Mouse (Mus musculus) ES-Bruce4 (cell line): ENCODE measurements around the gene Dlgap3. TPM values are rescaled to one million over a fixed set of nuclear protein-coding genes. Genes with fewer than 3 reads are reported as not detected.

Experiments used
- H3K27ac ChIP-seq: 2 replicates; pipeline ENCODE4 v1.5.1; 2012; ENCODE audit warnings: low read length, inconsistent platforms; ENCODE audit not compliant: insufficient read depth
- H3K27me3 ChIP-seq: 2 replicates; pipeline ENCODE4 v1.6.1; 2012; ENCODE audit warnings: mild to moderate bottlenecking, low read length, inconsistent platforms; ENCODE audit not compliant: control insufficient read depth, poor library complexity, insufficient read depth, severe bottlenecking
- H3K36me3 ChIP-seq: 2 replicates; pipeline ENCODE4 v1.6.1; 2012; ENCODE audit warnings: inconsistent platforms, mild to moderate bottlenecking, low read length, moderate library complexity; ENCODE audit not compliant: control insufficient read depth, poor library complexity, insufficient read depth, severe bottlenecking
- H3K4me1 ChIP-seq: one replicate; pipeline ENCODE4 v1.8.1; 2011; ENCODE audit warnings: low read length; ENCODE audit not compliant: control insufficient read depth, insufficient read depth
- H3K4me3 ChIP-seq: 2 replicates; pipeline ENCODE4 v1.5.1; 2011; ENCODE audit warnings: low read depth, mild to moderate bottlenecking, low read length
- H3K9ac ChIP-seq: 2 replicates; pipeline ENCODE4 v1.6.1; 2012; ENCODE audit warnings: low read depth, mild to moderate bottlenecking, inconsistent platforms; ENCODE audit not compliant: poor library complexity, severe bottlenecking
- H3K9me3 ChIP-seq: replicated peaks from 2 replicates; pipeline ENCODE4 v1.6.1; 2012; ENCODE audit warnings: mild to moderate bottlenecking, low read length, inconsistent platforms; ENCODE audit not compliant: control insufficient read depth, poor library complexity, insufficient read depth, severe bottlenecking
- CTCF ChIP-seq: IDR thresholded peaks from one replicate; pipeline ENCODE4 v1.8.1; 2011; ENCODE audit warnings: low read depth, low read length
- EP300 ChIP-seq: IDR thresholded peaks from 2 replicates; pipeline ENCODE4 v1.6.1; 2011; ENCODE audit warnings: low read depth, low read length; ENCODE audit not compliant: insufficient read depth
- POLR2A ChIP-seq: IDR thresholded peaks from one replicate; pipeline ENCODE4 v1.8.1; 2011; ENCODE audit warnings: low read length; ENCODE audit not compliant: insufficient read depth
- polyA plus RNA-seq: library from polyadenylated mRNA; stranded (reverse); fragments of >200 nt; gene quantifications from 2 replicates; pipeline ENCODE4 v1.2.4, GENCODE M21; 2011; ENCODE audit warnings: low read depth; ENCODE audit not compliant: missing spikeins, insufficient read depth, insufficient read length

The Dlgap3 gene
- polyA plus RNA-seq, 1 experiment: 7.4 TPM

GRCm38 (mm10) chr4:127138486-127138885, 30.5 kb upstream of the Dlgap3 start:
- Histone ChIP-seq H3K9ac (no peak overlapping the region), H3K27ac (peak overlapping the region; percentile 35; the same call in 1 of the 2 replicates), H3K4me1 (peaks cover 6% of the 10 kb centered on the region), H3K9me3 (no peaks in the 10 kb centered on the region), H3K36me3 (no peaks in the 10 kb centered on the region), H3K4me3 (no peak overlapping the region), H3K27me3 (no peaks in the 10 kb centered on the region)
- no peak for TF ChIP-seq CTCF
- TF ChIP-seq EP300: no peak
- no peak for TF ChIP-seq POLR2A

DNA sequence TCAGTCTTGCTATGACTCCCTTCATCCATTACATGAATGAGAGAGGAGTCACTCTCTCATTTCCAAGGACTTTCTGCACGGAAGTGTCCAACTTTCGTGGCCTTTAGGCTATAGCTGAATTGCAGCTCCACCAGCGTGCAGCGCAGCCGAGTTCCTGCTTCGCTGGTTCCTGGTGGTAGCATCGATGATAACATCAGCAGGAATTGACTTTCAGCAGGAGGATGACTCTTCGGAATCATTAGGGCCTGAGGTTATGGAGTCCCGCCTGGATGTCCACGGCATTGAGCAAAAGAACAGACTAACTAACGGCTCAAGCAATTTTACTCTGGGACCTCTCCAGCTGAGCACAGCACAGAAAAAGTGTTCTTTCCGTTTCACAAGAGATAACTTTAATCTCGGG, 19.0 kb upstream of the Dlgap3 start:
- no peaks in the 10 kb centered on the region for H3K36me3 ChIP-seq
- H3K4me3 ChIP-seq: no peak overlapping the region
- no peak overlapping the region for H3K27ac ChIP-seq
- no peaks in the 10 kb centered on the region for H3K27me3 ChIP-seq
- H3K9me3 ChIP-seq: no peaks in the 10 kb centered on the region
- TF ChIP-seq EP300 (no peak), CTCF (no peak), POLR2A (no peak)
- no peak overlapping the region for H3K9ac ChIP-seq
- no peaks in the 10 kb centered on the region for H3K4me1 ChIP-seq

DNA sequence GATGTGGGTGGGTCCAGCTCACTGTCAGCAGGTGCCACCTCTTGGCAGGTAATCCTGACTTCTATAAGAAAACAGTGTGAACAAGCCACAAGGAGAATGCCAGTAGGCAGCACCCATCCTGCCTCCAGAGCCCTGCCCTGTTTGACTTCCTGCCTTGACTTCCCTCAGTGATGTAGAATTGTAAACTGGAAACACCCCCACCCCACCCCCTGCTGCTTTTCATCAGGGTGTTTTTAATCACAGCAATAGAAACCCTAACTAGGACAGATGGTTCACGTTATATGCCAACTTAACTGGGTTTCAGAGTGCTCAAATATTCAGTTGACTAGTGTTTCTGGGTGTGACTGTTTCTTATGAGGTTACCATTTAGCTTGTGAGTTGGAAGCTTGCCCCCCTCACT, 15.7 kb upstream of the Dlgap3 start:
- Histone ChIP-seq H3K36me3 (no peaks in the 10 kb centered on the region), H3K9ac (no peak overlapping the region), H3K4me1 (no peaks in the 10 kb centered on the region), H3K9me3 (no peaks in the 10 kb centered on the region), H3K27ac (no peak overlapping the region), H3K27me3 (no peaks in the 10 kb centered on the region), H3K4me3 (no peak overlapping the region)
- TF ChIP-seq POLR2A (no peak), CTCF (no peak), EP300 (no peak)

DNA sequence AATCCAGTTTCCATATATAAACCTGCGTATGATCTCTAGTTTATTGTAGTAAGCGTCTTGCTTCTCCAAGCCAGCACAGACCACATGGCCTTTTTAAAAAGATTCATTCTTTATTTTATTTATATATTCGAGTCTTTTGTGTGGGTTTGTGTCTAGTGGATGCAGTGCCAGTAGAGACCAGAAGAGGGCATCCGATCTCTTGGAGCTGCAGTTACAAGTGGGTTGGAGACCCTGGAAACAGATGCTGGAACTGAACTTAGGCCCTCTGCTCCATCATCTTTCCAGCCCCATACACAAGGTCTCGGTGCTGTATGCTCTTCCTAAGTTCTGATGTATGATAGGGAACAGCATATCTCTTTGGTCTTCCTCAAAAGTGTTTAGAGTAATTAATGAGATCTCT, 13.2 kb upstream of the Dlgap3 start:
- Histone ChIP-seq H3K27me3 (no peaks in the 10 kb centered on the region), H3K9me3 (no peaks in the 10 kb centered on the region), H3K4me1 (no peaks in the 10 kb centered on the region), H3K9ac (no peak overlapping the region), H3K4me3 (no peak overlapping the region), H3K27ac (no peak overlapping the region), H3K36me3 (no peaks in the 10 kb centered on the region)
- TF ChIP-seq EP300: no peak
- peak; percentile 59 for TF ChIP-seq CTCF

DNA sequence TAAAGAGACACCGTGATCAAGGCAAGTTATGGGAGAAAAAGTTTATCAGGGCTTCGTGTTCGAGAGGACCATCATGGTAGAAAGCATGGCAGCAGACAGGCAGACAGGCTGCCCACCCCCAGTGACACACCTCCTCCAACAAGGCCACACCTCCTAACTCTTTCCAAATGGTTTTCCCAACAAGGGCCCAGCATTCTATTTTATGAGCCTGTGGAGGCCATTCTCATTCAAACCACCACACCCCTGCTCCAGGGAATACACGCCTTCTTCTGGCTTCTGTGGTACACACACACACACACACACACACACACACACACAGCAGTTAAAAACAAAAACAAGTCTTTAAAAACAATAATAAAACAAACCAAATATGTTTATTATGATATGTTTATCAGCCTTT, 11.3 kb upstream of the Dlgap3 start:
- Histone ChIP-seq H3K9ac (no peak overlapping the region), H3K27me3 (no peaks in the 10 kb centered on the region)
- TF ChIP-seq POLR2A (no peak), EP300 (0 out of 2 replicates have a peak, but pooled peaks have one; percentile 31), CTCF (no peak)

DNA sequence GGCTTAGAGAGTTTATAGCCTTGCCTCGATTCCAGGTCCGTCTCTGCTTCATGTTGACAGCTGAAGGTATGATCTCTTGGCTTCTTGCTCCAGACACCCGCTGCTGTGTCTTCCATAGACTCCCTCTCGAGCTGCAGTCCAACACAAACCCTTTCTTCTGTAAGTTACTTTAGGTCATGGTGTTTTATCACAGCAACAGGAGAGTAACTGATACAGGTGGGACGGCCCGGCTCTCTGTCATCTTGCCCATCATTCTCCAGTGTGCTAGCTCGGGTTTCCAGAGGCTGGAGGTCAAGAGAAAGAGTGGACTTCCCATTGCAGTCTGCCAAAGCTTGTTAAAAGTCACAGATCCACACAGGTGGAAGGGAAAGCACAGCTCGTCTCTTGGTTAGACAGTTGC, 5.1 kb upstream of the Dlgap3 start:
- Histone ChIP-seq H3K27ac (no peak overlapping the region), H3K4me1 (no peaks in the 10 kb centered on the region), H3K9ac (no peak overlapping the region), H3K4me3 (no peak overlapping the region), H3K9me3 (no peaks in the 10 kb centered on the region), H3K36me3 (no peaks in the 10 kb centered on the region), H3K27me3 (0 out of 2 replicates have a peak, but pooled peaks cover 2% of the 10 kb centered on the region)
- TF ChIP-seq CTCF (no peak), POLR2A (no peak), EP300 (no peak)

More for the DNA sequence above, 11.3 kb upstream of the Dlgap3 start:
- no peaks in the 10 kb centered on the region for H3K9me3 ChIP-seq
- H3K27ac ChIP-seq: no peak overlapping the region
- H3K36me3 ChIP-seq: no peaks in the 10 kb centered on the region
- no peak overlapping the region for H3K4me3 ChIP-seq
- no peaks in the 10 kb centered on the region for H3K4me1 ChIP-seq
